Mouse (Mus musculus): ENCODE measurements at regions not wholly inside any gene's neighbourhood (a gene's known extent, or its start where the extent isn't known, plus 50 kb on each side); places are given as distances from the start of the nearest gene placed in this dataset.

- no peak for TF ChIP-seq CHD2 (IDR thresholded peaks at IDR 0.05; ENCODE audit: low read depth, low read length)
- no peak for TF ChIP-seq HCFC1 (IDR thresholded peaks at IDR 0.05; ENCODE audit: borderline replicate concordance, insufficient read depth, low read length)
- no peak for TF ChIP-seq ZNF384 (IDR thresholded peaks at IDR 0.05; ENCODE audit: low read depth, low read length)
- no peak for TF ChIP-seq MAFK (IDR thresholded peaks at IDR 0.05; ENCODE audit: insufficient read depth, low read depth, low read length)
These were observed 496.1 kb upstream of the Acvr2a start for GRCm38 (mm10) chr2:48317821-48318220.
